Mouse (Mus musculus): ENCODE data around the gene Smim6. TPM values are rescaled to one million over a fixed set of nuclear protein-coding genes. Genes with fewer than 3 reads are reported as not detected.

Smim6 gene
- polyA plus RNA-seq, 1 experiment from 2014 or later, result 0.53 TPM

- CTCF ChIA-PET, result interaction anchor here (1.2 kb wide), 1 partner anchor 13 kb away, joined by 4 read pairs; no protein-coding TSS in a partner anchor
- ATAC-seq (no peak), DNase-seq (ENCODE audit: low read depth, low spot score) (no peak)
- POLR2A ChIA-PET, result interaction anchor here (0.6 kb wide), 1 partner anchor 190 kb away, joined by 4 read pairs; the partner anchor contains the start of gene Tmem94
- no peaks in the 10 kb centered on the region for H3K27me3 ChIP-seq
- in situ Hi-C loops (cut with MboI; ENCODE audit: low pct_unique_long_range_greater_than_20kb), result no loop called here
- no peak for TF ChIP-seq CTCF (IDR thresholded peaks at IDR 0.05)
These were observed 43.5 kb downstream of the Smim6 start for GRCm38 (mm10) chr11:115955195-115955858.

GRCm38 (mm10) chr11:115956453-115956852, 44.6 kb downstream of the Smim6 start:
- in situ Hi-C loops (cut with MboI; ENCODE audit: low pct_unique_long_range_greater_than_20kb), result no loop called here
- no peak for DNase-seq (ENCODE audit: low read depth, low spot score)
- TF ChIP-seq CTCF (IDR thresholded peaks at IDR 0.05), result no peak
- ChIA-PET POLR2A (no interaction called here), CTCF (interaction anchor here (0.9 kb wide), 1 partner anchor 16 kb away, joined by 3 read pairs; no protein-coding TSS in a partner anchor)
- H3K27me3 ChIP-seq, result no peaks in the 10 kb centered on the region
- no peak for ATAC-seq

- POLR2A ChIA-PET, result interaction anchor here (0.5 to 1.4 kb wide), 2 partner anchors 9 to 22 kb away, joined by 3 to 4 read pairs; no protein-coding TSS in a partner anchor
- TF ChIP-seq CTCF (IDR thresholded peaks at IDR 0.05), result no peak
- no peak for ATAC-seq
These were observed 46.2 kb downstream of the Smim6 start for GRCm38 (mm10) chr11:115957971-115958370.

GRCm38 (mm10) chr11:115959018-115959417, 47.2 kb downstream of the Smim6 start:
- DNase-seq (ENCODE audit: low read depth, low spot score), result no peak
- ATAC-seq, result no peak
- in situ Hi-C loops (cut with MboI; ENCODE audit: low pct_unique_long_range_greater_than_20kb), result no loop called here
- no peak for TF ChIP-seq CTCF (IDR thresholded peaks at IDR 0.05)
- ChIA-PET CTCF (no interaction called here), POLR2A (no interaction called here)
- H3K27me3 ChIP-seq, result no peaks in the 10 kb centered on the region

More at GRCm38 (mm10) chr11:115957971-115958370, 46.2 kb downstream of the Smim6 start:
- H3K27me3 ChIP-seq, result no peaks in the 10 kb centered on the region
- CTCF ChIA-PET, result interaction anchor here (1.0 to 1.1 kb wide), 2 partner anchors 13 to 18 kb away, joined by 3 read pairs; no protein-coding TSS in a partner anchor
- in situ Hi-C loops (cut with MboI; ENCODE audit: low pct_unique_long_range_greater_than_20kb), result no loop called here
- DNase-seq (ENCODE audit: low read depth, low spot score), result no peak

- no peaks in the 10 kb centered on the region for H3K27me3 ChIP-seq
- ATAC-seq (no peak), DNase-seq (ENCODE audit: low read depth, low spot score) (no peak)
- CTCF ChIA-PET, result no interaction called here
- POLR2A ChIA-PET, result no interaction called here
- in situ Hi-C loops (cut with MboI; ENCODE audit: low pct_unique_long_range_greater_than_20kb), result no loop called here
- no peak for TF ChIP-seq CTCF (IDR thresholded peaks at IDR 0.05)
These were observed 51.0 kb downstream of the Smim6 start for GRCm38 (mm10) chr11:115962651-115963412.

Other genes with a start within 250 kb of the Smim6 start
- gene Grb2, start 203.4 kb upstream of the Smim6 start, polyA plus RNA-seq (2021), result 99.5 TPM
- 44.3 TPM for gene Tmem94, start 146.6 kb upstream of the Smim6 start, polyA plus RNA-seq (2021)
- gene Caskin2, start 98.4 kb upstream of the Smim6 start, polyA plus RNA-seq (2021), result 29.7 TPM
- 52.3 TPM for gene Tsen54, start 97.3 kb upstream of the Smim6 start, polyA plus RNA-seq (2021)
- 163 TPM for gene Llgl2, start 88.0 kb upstream of the Smim6 start, polyA plus RNA-seq (2021)
- 1.4 TPM for gene Myo15b, start 53.6 kb upstream of the Smim6 start, polyA plus RNA-seq (2021)
- gene Smim5, start 12.1 kb upstream of the Smim6 start, polyA plus RNA-seq (2021), result 1.6 TPM
- 46.3 TPM for gene Sap30bp, start 21.3 kb downstream of the Smim6 start, polyA plus RNA-seq (2021)
- gene Recql5, start 21.5 kb downstream of the Smim6 start, polyA plus RNA-seq (2021), result 20.9 TPM
- 0.06 TPM for gene Itgb4, start 62.7 kb downstream of the Smim6 start, polyA plus RNA-seq (2021)
- 100 TPM for gene Galk1, start 100.7 kb downstream of the Smim6 start, polyA plus RNA-seq (2021)
- 1,066 TPM for gene H3f3b, start 115.9 kb downstream of the Smim6 start, polyA plus RNA-seq (2021)
- 24.9 TPM for gene Unk, start 118.3 kb downstream of the Smim6 start, polyA plus RNA-seq (2021)
- gene Unc13d, start 165.9 kb downstream of the Smim6 start, polyA plus RNA-seq (2021), result 0.33 TPM
- gene Wbp2, start 175.0 kb downstream of the Smim6 start, polyA plus RNA-seq (2021), result 255 TPM
- gene Trim47, start 215.2 kb downstream of the Smim6 start, polyA plus RNA-seq (2021), result 76.1 TPM
- 10.1 TPM for gene Trim65, start 219.1 kb downstream of the Smim6 start, polyA plus RNA-seq (2021)
- 89.7 TPM for gene Mrpl38, start 226.9 kb downstream of the Smim6 start, polyA plus RNA-seq (2021)